Mouse (Mus musculus): ENCODE results near the gene St6galnac3. TPM values are rescaled to one million over a fixed set of nuclear protein-coding genes. Genes with fewer than 3 reads are reported as not detected.
A peak's percentile ranks its signal among the peaks of the same experiment; 100 is the strongest.

The St6galnac3 gene
- polyA plus RNA-seq, 1 experiment from 2014 or later = 8.5 TPM

DNA sequence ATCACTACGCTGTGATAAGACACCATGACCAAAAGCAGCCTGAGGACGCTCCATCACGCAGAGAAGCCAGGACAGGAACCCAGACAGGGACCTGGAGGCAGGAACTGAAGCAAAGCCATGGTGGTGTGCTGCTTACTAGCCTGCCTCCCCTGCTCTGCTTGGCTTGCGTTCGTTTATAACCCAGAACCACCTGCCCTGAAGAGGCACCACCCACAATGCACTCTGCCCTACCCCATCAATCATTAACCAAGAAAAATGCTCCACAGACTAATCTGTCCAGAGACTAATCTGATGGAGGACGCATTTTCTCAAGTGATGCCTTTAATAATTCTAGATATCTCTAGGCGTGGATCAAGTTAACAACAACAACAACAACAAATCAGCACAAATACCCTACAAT is 106.0 kb downstream of the St6galnac3 start:
- Histone ChIP-seq H3K36me3 (ENCODE audit: control insufficient read depth, insufficient read depth) (no peaks in the 10 kb centered on the region), H3K9me3 (ENCODE audit: control insufficient read depth) (no peaks in the 10 kb centered on the region), H3K9ac (ENCODE audit: low read depth, low read length) (no peak overlapping the region), H3K4me3 (ENCODE audit: low read depth, low read length) (no peak overlapping the region), H3K27me3 (replicated peaks; ENCODE audit: control insufficient read depth, insufficient read depth, low read length) (no peaks in the 10 kb centered on the region), H3K4me2 (replicated peaks; ENCODE audit: low read depth) (no peak overlapping the region), H3K27ac (ENCODE audit: low read depth, low read length) (no peak overlapping the region), H3K4me1 (replicated peaks; ENCODE audit: control insufficient read depth, insufficient read depth, low read length) (no peaks in the 10 kb centered on the region)
- ATAC-seq = peak; percentile 77
- TF ChIP-seq CTCF (IDR thresholded peaks at IDR 0.05; ENCODE audit: low read depth) = no peak
- WGBS = 63% methylated on average over 7 of the region's 7 CpGs

DNA sequence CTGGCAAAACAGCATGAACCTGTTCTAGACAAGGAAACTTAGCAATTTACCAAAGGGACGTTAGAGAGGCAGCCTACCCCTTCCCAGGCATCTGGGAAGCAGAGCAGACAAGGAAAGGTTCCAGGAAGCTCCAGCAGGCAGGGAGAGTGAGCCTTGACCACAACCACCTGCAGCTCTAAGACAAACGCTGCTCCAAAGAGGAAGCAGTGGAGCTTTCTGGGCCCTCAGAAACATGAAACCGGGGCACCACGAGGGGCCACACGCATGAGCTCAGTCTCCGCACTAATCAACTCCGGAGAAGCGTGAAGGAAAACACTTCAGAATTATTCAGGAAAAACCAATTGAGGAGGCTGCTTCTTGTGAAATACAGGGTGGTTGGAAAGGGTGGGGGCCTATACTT is 108.1 kb downstream of the St6galnac3 start:
- 66% methylated on average over 8 of the region's 8 CpGs for WGBS
- no peak overlapping the region for H3K4me2 ChIP-seq (replicated peaks; ENCODE audit: low read depth)
- no peak for TF ChIP-seq CTCF (IDR thresholded peaks at IDR 0.05; ENCODE audit: low read depth)
- no peak overlapping the region for H3K9ac ChIP-seq (ENCODE audit: low read depth, low read length)
- H3K9me3 ChIP-seq (ENCODE audit: control insufficient read depth) = no peaks in the 10 kb centered on the region
- no peaks in the 10 kb centered on the region for H3K27me3 ChIP-seq (replicated peaks; ENCODE audit: control insufficient read depth, insufficient read depth, low read length)
- no peaks in the 10 kb centered on the region for H3K4me1 ChIP-seq (replicated peaks; ENCODE audit: control insufficient read depth, insufficient read depth, low read length)
- H3K4me3 ChIP-seq (ENCODE audit: low read depth, low read length) = no peak overlapping the region
- H3K36me3 ChIP-seq (ENCODE audit: control insufficient read depth, insufficient read depth) = no peaks in the 10 kb centered on the region
- H3K27ac ChIP-seq (ENCODE audit: low read depth, low read length) = no peak overlapping the region
- no peak for ATAC-seq

DNA sequence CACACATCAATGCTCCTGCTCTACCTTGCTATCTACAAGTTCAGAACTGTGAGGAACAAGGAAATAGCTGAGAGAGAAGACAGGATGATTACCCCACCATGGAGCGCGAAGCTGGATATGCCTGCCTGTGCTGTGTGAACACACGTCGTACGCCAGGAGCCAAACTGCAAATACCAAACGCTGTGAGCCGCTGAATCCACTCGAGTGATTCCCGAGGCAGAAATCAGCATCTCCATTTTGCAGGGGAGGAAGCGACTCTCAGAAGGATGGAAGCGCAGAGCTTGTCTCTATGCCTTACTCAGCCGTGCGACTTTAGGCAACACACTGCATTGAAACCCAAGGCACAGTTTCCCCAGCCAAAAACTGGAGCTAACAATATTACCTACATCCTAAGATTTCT is 114.7 kb downstream of the St6galnac3 start:
- 82% methylated on average over 13 of the region's 13 CpGs for WGBS
- Histone ChIP-seq H3K9ac (ENCODE audit: low read depth, low read length) (no peak overlapping the region), H3K36me3 (ENCODE audit: control insufficient read depth, insufficient read depth) (no peaks in the 10 kb centered on the region), H3K4me2 (replicated peaks; ENCODE audit: low read depth) (no peak overlapping the region), H3K27me3 (replicated peaks; ENCODE audit: control insufficient read depth, insufficient read depth, low read length) (no peaks in the 10 kb centered on the region), H3K9me3 (ENCODE audit: control insufficient read depth) (no peaks in the 10 kb centered on the region), H3K27ac (ENCODE audit: low read depth, low read length) (no peak overlapping the region), H3K4me3 (ENCODE audit: low read depth, low read length) (no peak overlapping the region), H3K4me1 (replicated peaks; ENCODE audit: control insufficient read depth, insufficient read depth, low read length) (no peaks in the 10 kb centered on the region)
- ATAC-seq = no peak
- TF ChIP-seq CTCF (IDR thresholded peaks at IDR 0.05; ENCODE audit: low read depth) = no peak

DNA sequence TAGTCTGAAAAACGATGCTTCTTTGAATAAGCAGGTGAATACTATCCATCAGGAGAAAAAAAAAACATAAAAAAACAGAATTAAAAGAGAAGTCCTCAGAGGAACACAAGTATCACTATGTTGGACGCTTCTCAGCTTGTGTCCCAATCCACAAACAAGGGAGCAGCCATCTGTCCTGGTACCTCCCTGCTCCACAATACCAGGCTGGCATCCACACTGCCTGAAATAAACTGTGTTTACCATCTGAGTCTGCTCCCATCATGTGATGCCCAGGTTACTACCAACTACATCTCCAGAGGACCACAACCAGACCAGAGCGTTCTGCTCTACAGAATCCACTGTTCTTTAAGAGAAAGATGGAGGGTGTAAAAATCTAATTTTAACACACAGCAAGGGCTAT is 118.6 kb downstream of the St6galnac3 start:
- Histone ChIP-seq H3K4me1 (replicated peaks; ENCODE audit: control insufficient read depth, insufficient read depth, low read length) (no peaks in the 10 kb centered on the region), H3K4me2 (replicated peaks; ENCODE audit: low read depth) (no peak overlapping the region), H3K9me3 (ENCODE audit: control insufficient read depth) (no peaks in the 10 kb centered on the region), H3K27me3 (replicated peaks; ENCODE audit: control insufficient read depth, insufficient read depth, low read length) (no peaks in the 10 kb centered on the region), H3K9ac (ENCODE audit: low read depth, low read length) (no peak overlapping the region), H3K36me3 (ENCODE audit: control insufficient read depth, insufficient read depth) (no peaks in the 10 kb centered on the region), H3K27ac (ENCODE audit: low read depth, low read length) (no peak overlapping the region), H3K4me3 (ENCODE audit: low read depth, low read length) (no peak overlapping the region)
- ATAC-seq = no peak
- WGBS = 82% methylated on average over 3 of the region's 3 CpGs
- TF ChIP-seq CTCF (IDR thresholded peaks at IDR 0.05; ENCODE audit: low read depth) = no peak

DNA sequence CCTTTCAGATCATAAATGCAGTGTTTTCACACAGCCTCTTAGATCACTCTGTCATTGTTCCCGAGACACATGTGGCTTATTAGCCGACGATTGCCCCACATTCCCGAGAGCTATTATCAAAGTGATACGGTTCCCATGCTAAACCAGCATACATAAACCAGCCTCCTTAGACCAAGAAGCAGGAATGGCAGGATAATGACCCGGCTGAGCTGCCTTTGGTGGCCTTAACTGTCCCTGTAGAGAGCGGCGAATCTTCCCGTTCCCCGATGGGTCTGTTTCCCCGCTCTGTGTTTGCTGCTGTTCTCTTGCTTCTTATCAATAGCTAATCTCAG is 119.2 kb downstream of the St6galnac3 start:
- Histone ChIP-seq H3K4me3 (ENCODE audit: low read depth, low read length) (no peak overlapping the region), H3K9ac (ENCODE audit: low read depth, low read length) (no peak overlapping the region), H3K4me1 (replicated peaks; ENCODE audit: control insufficient read depth, insufficient read depth, low read length) (no peaks in the 10 kb centered on the region), H3K36me3 (ENCODE audit: control insufficient read depth, insufficient read depth) (no peaks in the 10 kb centered on the region), H3K27me3 (replicated peaks; ENCODE audit: control insufficient read depth, insufficient read depth, low read length) (no peaks in the 10 kb centered on the region), H3K9me3 (ENCODE audit: control insufficient read depth) (no peaks in the 10 kb centered on the region), H3K27ac (ENCODE audit: low read depth, low read length) (no peak overlapping the region), H3K4me2 (replicated peaks; ENCODE audit: low read depth) (no peak overlapping the region; the same call in 1 of the 2 replicates)
- 45% methylated on average over 11 of the region's 11 CpGs for WGBS
- no peak for TF ChIP-seq CTCF (IDR thresholded peaks at IDR 0.05; ENCODE audit: low read depth)
- no peak for ATAC-seq

DNA sequence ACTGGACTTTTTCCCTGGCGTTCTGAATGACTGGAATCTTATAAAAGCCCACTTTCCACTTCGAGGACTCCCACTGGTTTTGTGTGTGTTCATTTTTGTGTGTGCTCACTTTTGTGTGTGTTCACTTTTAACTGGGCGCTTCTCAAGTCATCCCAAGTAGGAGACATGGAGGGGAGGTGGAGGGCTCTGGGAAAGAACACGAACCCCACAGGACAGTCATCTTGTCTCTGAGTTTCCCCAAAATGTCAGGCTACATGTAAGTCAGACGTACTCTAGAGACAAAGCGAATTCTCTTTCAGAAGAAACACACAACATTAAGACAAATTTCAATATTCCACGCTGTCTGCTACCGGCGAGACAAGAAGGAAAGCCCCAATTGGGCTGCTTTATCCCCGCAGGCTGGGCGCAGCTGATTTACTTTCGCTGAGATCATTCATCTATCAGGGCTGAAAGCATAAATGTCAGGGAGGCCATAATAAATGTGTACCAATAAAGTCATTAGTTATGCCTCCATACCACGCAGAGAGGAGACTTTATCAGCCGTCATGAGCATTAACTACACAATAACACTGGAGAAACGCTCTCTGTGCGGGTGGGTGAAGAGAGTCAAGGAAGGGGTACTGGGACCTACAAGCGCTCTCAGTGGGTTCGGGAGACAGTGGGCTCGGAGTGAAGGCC is 119.7 kb downstream of the St6galnac3 start:
- H3K9me3 ChIP-seq (ENCODE audit: control insufficient read depth) = no peaks in the 10 kb centered on the region
- no peaks in the 10 kb centered on the region for H3K27me3 ChIP-seq (replicated peaks; ENCODE audit: control insufficient read depth, insufficient read depth, low read length)
- no peak overlapping the region for H3K27ac ChIP-seq (ENCODE audit: low read depth, low read length)
- ATAC-seq = no peak
- TF ChIP-seq CTCF (IDR thresholded peaks at IDR 0.05; ENCODE audit: low read depth) = no peak
- no peak overlapping the region for H3K9ac ChIP-seq (ENCODE audit: low read depth, low read length)
- WGBS = 44% methylated on average over 19 of the region's 19 CpGs
- no peak overlapping the region for H3K4me3 ChIP-seq (ENCODE audit: low read depth, low read length)
- no peaks in the 10 kb centered on the region for H3K4me1 ChIP-seq (replicated peaks; ENCODE audit: control insufficient read depth, insufficient read depth, low read length)
- no peak overlapping the region; the same call in 1 of the 2 replicates for H3K4me2 ChIP-seq (replicated peaks; ENCODE audit: low read depth)
- no peaks in the 10 kb centered on the region for H3K36me3 ChIP-seq (ENCODE audit: control insufficient read depth, insufficient read depth)

DNA sequence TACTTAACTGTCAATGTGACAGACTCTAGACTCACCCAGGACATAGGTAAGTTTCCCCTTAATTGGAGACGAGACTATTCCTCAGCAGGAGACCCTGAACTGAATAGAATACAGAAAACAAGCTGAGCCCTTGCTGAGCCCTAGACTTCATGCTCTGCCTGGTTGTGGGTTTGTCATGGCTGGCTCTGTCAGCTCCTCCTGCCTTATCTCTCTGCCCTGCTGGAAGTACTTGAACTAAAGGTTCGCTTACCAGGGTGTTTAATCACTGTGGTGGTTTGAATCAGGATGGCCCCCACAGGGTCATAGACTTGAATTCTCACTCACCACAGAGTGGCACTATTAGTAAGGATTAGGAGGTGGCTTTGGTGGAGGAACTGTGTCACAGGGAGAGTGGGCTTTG is 125.8 kb downstream of the St6galnac3 start:
- no peak overlapping the region for H3K4me3 ChIP-seq (ENCODE audit: low read depth, low read length)
- H3K4me2 ChIP-seq (replicated peaks; ENCODE audit: low read depth) = no peak overlapping the region
- no peak overlapping the region for H3K9ac ChIP-seq (ENCODE audit: low read depth, low read length)
- H3K27me3 ChIP-seq (replicated peaks; ENCODE audit: control insufficient read depth, insufficient read depth, low read length) = no peaks in the 10 kb centered on the region
- no peak for TF ChIP-seq CTCF (IDR thresholded peaks at IDR 0.05; ENCODE audit: low read depth)
- ATAC-seq = no peak
- WGBS = 86% methylated on average over 2 of the region's 2 CpGs
- no peaks in the 10 kb centered on the region for H3K9me3 ChIP-seq (ENCODE audit: control insufficient read depth)
- no peaks in the 10 kb centered on the region for H3K36me3 ChIP-seq (ENCODE audit: control insufficient read depth, insufficient read depth)
- H3K27ac ChIP-seq (ENCODE audit: low read depth, low read length) = no peak overlapping the region
- no peaks in the 10 kb centered on the region for H3K4me1 ChIP-seq (replicated peaks; ENCODE audit: control insufficient read depth, insufficient read depth, low read length)

All from intestine, postnatal 0 days (tissue).